Mouse (Mus musculus) kidney, adult 2 months (tissue): ENCODE measurements around the gene Hmox2.

Experiments used
- CTCF ChIP-seq: fragments of 200-500 bp; conservative IDR thresholded peaks from 2 replicates; pipeline ENCODE4 v1.5.1; 2011; ENCODE audit warnings: low read depth, mild to moderate bottlenecking, control low read depth, low read length, moderate library complexity, mixed read lengths; ENCODE audit not compliant: insufficient read depth, insufficient read length
- POLR2A ChIP-seq: fragments of 200-500 bp; IDR thresholded peaks from one replicate; pipeline ENCODE4 v1.6.1; 2011; ENCODE audit warnings: low read depth, low read length, control low read depth

DNA sequence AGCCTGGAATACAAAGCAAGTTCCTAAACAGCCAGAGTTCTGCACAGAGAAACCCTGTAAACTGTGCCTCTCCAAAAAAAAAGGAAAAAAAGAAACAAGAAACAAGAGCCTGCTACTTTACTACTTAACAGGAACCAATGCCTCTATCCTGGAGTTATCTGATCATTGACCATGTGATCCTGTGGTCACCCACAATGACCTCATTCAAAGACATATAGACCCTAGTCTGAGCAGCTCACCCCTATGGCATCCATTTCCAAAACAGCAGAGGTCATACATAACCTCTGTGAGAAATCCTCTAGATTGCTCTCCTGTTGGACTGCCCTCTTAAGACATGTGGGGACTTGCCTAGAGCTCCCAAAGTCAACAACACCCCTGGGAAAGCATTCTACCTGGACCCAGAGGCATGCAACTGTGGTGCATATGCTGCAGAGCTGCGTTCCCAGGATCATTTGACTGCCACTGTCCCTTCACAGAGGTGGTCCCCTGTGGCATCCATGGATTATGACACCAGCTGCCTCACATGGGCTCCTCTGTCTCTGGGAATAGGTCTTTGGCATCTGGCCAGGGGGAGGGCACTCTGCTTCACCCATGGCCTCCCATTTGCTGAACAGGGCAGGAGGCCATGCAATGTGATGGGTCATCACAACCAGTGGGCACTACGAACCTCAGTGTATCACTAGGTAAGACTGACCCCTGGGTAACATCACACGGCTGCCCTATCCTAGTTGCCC, 51.2 kb downstream of the Hmox2 start:
- no peak for TF ChIP-seq POLR2A
- TF ChIP-seq CTCF, result no peak
